Mouse (Mus musculus): Measurements from ENCODE around the gene Frmpd1. TPM values are rescaled to one million over a fixed set of nuclear protein-coding genes. Genes with fewer than 3 reads are reported as not detected.
A peak's percentile ranks its signal among the peaks of the same experiment; 100 is the strongest.

Frmpd1 gene
- total RNA-seq, 2 experiments from 2014 or later, result not detected

- no peak for ATAC-seq (replicated peaks; ENCODE audit: poor library complexity)
These were observed 126.4 kb downstream of the Frmpd1 start for GRCm38 (mm10) chr4:45311056-45311455.

GRCm38 (mm10) chr4:45320159-45320816, 135.6 kb downstream of the Frmpd1 start:
- peak; percentile 93 for ATAC-seq (replicated peaks; ENCODE audit: poor library complexity)

- ATAC-seq (replicated peaks; ENCODE audit: poor library complexity), result no peak
These were observed 146.5 kb downstream of the Frmpd1 start for GRCm38 (mm10) chr4:45331139-45331538.

- ATAC-seq (replicated peaks; ENCODE audit: poor library complexity), result no peak
These were observed 147.8 kb downstream of the Frmpd1 start for GRCm38 (mm10) chr4:45332466-45332865.

Other genes with a start within 250 kb of the Frmpd1 start
- gene Grhpr, start 203.5 kb upstream of the Frmpd1 start, total RNA-seq (2015), result 11.8 and 12.0 TPM in 2 replicates
- 7.9 and 8.9 TPM in 2 replicates for gene Grhpr, start 203.5 kb upstream of the Frmpd1 start, total RNA-seq (2017)
- gene Zbtb5, start 172.5 kb upstream of the Frmpd1 start, total RNA-seq (2015), result 5.7 and 6.5 TPM in 2 replicates
- gene Zbtb5, start 172.5 kb upstream of the Frmpd1 start, total RNA-seq (2017), result 9.5 and 10.1 TPM in 2 replicates
- gene Polr1e, start 166.3 kb upstream of the Frmpd1 start, total RNA-seq (2015), result 50.9 and 65.2 TPM in 2 replicates
- gene Polr1e, start 166.3 kb upstream of the Frmpd1 start, total RNA-seq (2017), result 47.3 and 53.0 TPM in 2 replicates
- 1.2 and 3.1 TPM in 2 replicates for gene Fbxo10, start 100.3 kb upstream of the Frmpd1 start, total RNA-seq (2015)
- 1.8 and 3.1 TPM in 2 replicates for gene Fbxo10, start 100.3 kb upstream of the Frmpd1 start, total RNA-seq (2017)
- 231 and 253 TPM in 2 replicates for gene Tomm5, start 76.8 kb upstream of the Frmpd1 start, total RNA-seq (2015)
- 239 and 266 TPM in 2 replicates for gene Tomm5, start 76.8 kb upstream of the Frmpd1 start, total RNA-seq (2017)
- gene Trmt10b, start 112.3 kb downstream of the Frmpd1 start, total RNA-seq (2015), result 17.3 TPM in 2 replicates
- gene Trmt10b, start 112.3 kb downstream of the Frmpd1 start, total RNA-seq (2017), result 21.9 and 25.7 TPM in 2 replicates
- 16.2 and 16.3 TPM in 2 replicates for gene Dcaf10, start 157.2 kb downstream of the Frmpd1 start, total RNA-seq (2015)
- gene Dcaf10, start 157.2 kb downstream of the Frmpd1 start, total RNA-seq (2017), result 10.2 and 12.3 TPM in 2 replicates
- 79.7 and 89.4 TPM in 2 replicates for gene Exosc3, start 157.9 kb downstream of the Frmpd1 start, total RNA-seq (2015)
- 173 and 203 TPM in 2 replicates for gene Exosc3, start 157.9 kb downstream of the Frmpd1 start, total RNA-seq (2017)
- gene Slc25a51, start 223.9 kb downstream of the Frmpd1 start, total RNA-seq (2015), result 37.6 and 43.2 TPM in 2 replicates
- gene Slc25a51, start 223.9 kb downstream of the Frmpd1 start, total RNA-seq (2017), result 38.7 and 40.5 TPM in 2 replicates